Mouse (Mus musculus) hindbrain, embryonic 15.5 days (tissue): Measurements from ENCODE around the gene Ldb2. TPM values are rescaled to one million over a fixed set of nuclear protein-coding genes. Genes with fewer than 3 reads are reported as not detected.
A peak's percentile ranks its signal among the peaks of the same experiment; 100 is the strongest.

Source experiments
- ATAC-seq: fragments of 200-750 bp; cut with Nextera tagmentation; 2 replicates; pipeline ENCODE4 v1.8.0; 2017; ENCODE audit warnings: low read depth, moderate number of reproducible peaks, moderate TSS enrichment; ENCODE audit not compliant: low FRiP score
- H3K27ac ChIP-seq: fragments of 300-500 bp; sonication (generic); replicated peaks from 2 replicates; pipeline ENCODE4 v1.5.1; 2015; ENCODE audit warnings: mild to moderate bottlenecking, inconsistent platforms
- H3K27me3 ChIP-seq: fragments of 300-500 bp; sonication (generic); 2 replicates; pipeline ENCODE4 v1.6.1; 2015; ENCODE audit warnings: control low read depth, inconsistent platforms
- H3K36me3 ChIP-seq: fragments of 300-500 bp; sonication (generic); 2 replicates; pipeline ENCODE4 v1.6.1; 2015; ENCODE audit warnings: control low read depth, inconsistent platforms
- H3K4me1 ChIP-seq: fragments of 300-500 bp; sonication (generic); replicated peaks from 2 replicates; pipeline ENCODE4 v1.6.1; 2015; ENCODE audit warnings: control low read depth, inconsistent platforms
- H3K4me2 ChIP-seq: fragments of 300-500 bp; sonication (generic); 2 replicates; pipeline ENCODE4 v1.6.1; 2015; ENCODE audit warnings: moderate library complexity, mild to moderate bottlenecking, inconsistent platforms
- H3K4me3 ChIP-seq: fragments of 300-500 bp; sonication (generic); 2 replicates; pipeline ENCODE4 v1.5.1; 2015; ENCODE audit warnings: mild to moderate bottlenecking, inconsistent platforms
- H3K9ac ChIP-seq: fragments of 300-500 bp; sonication (generic); 2 replicates; pipeline ENCODE4 v1.6.1; 2015; ENCODE audit warnings: inconsistent platforms
- H3K9me3 ChIP-seq: fragments of 300-500 bp; sonication (generic); 2 replicates; pipeline ENCODE4 v1.6.1; 2016; ENCODE audit warnings: control low read depth, inconsistent platforms
- WGBS: fragments of 180-500 bp; shearing (Covaris S2); methylation state at CpG from one replicate; pipeline ENCODE4 v1.1.7; 2015; 5-methylcytosine and 5-hydroxymethylcytosine counted together
- polyA plus RNA-seq: library from polyadenylated mRNA; unstranded; fragments of >200 nt; fragmentation: Nextera tagmentation; extraction: Ambion mirVana; gene quantifications from 2 replicates; pipeline ENCODE4 v1.2.1, GENCODE M21; 2015

The Ldb2 gene
- polyA plus RNA-seq, 1 experiment from 2014 or later: 44.6 TPM

DNA sequence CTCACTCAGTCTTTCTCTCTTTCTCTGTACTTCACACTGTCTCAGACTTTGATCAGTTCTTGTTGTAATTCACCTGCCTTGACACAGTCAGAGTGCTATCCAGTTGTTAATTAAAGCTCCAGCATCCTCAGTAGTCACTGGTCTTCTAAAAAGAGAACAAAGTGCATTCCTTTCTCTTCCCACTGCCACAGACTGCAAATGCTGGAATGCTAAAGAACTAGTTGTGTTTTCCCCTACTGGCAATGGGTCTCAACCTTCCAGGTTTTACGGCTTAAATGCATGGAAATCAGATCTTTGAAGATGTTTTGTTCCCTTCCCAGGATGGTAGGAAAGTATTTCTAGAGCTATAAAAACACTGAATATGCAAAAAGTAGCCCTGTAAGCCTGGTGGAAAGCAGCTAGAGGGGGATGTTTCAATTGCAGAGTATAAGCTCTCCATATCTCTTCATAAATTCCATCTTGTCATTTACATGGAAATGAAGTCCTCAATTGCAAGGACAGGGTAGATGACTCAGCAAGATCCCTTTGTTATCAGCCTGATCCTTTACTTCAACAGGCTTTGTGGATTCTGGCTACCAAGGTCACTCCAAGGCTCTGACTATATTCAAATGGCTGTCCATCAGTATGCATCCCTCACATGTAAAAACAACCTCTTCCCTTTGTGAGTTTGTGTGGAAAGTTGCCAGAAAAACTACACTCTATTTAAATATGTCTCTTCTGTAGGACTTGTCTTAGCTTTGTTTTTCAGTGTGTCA lies 45.1 kb downstream of the Ldb2 start:
- WGBS: 57% methylated on average over 1 of the region's 1 CpGs

DNA sequence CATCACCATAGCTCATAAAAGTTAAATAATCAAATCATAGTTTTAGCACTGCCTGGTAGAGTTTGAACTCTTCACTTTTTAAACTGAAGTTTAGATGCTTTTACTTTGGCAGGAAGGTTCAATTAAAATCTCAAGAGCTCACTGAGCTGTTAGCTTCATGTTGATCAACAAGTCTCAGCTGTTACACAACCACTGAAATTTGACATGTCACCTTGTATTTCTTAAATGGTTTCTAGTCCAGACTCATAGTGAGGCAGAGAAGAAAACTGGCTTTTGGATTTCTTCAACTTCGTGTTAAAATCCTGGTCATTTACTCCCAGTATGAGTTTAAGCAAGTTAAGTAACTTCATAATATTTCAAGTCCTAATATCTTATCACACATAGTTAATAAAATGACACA lies 53.8 kb downstream of the Ldb2 start:
- H3K4me1 ChIP-seq: no peaks in the 10 kb centered on the region
- H3K27ac ChIP-seq: no peak overlapping the region
- H3K9ac ChIP-seq: no peak overlapping the region
- no peaks in the 10 kb centered on the region for H3K9me3 ChIP-seq
- H3K27me3 ChIP-seq: no peaks in the 10 kb centered on the region
- H3K4me2 ChIP-seq: no peak overlapping the region
- no peaks in the 10 kb centered on the region for H3K36me3 ChIP-seq
- no peak for ATAC-seq
- H3K4me3 ChIP-seq: no peak overlapping the region
- 91% methylated on average over 1 of the region's 1 CpGs for WGBS

More for the DNA sequence above, 45.1 kb downstream of the Ldb2 start:
- H3K27ac ChIP-seq: no peak overlapping the region
- no peaks in the 10 kb centered on the region for H3K4me1 ChIP-seq
- H3K9ac ChIP-seq: no peak overlapping the region
- H3K9me3 ChIP-seq: no peaks in the 10 kb centered on the region
- no peaks in the 10 kb centered on the region for H3K27me3 ChIP-seq
- no peaks in the 10 kb centered on the region for H3K36me3 ChIP-seq
- no peak overlapping the region for H3K4me3 ChIP-seq
- no peak for ATAC-seq
- no peak overlapping the region for H3K4me2 ChIP-seq

DNA sequence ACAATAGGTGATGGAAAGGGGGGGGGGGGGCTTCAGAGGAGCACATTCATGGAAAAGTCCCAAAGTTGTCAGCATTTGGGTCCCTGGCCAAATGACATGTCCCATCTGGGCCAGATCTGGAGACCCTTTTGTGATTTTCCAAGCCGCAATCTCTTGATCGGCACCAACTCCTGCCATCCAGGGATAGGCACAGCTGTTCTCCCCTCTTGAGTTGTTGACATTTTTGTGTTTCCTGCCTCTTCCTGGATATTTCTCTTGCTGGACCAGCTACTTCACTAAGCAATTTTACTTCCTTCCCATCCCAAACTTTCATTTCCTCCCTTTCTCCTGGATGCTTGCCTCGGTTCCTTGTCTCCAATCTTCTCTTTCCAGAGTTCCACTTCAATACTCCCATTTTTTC lies 63.1 kb downstream of the Ldb2 start:
- H3K4me1 ChIP-seq: 0 out of 2 replicates have a peak, but pooled peaks cover 4% of the 10 kb centered on the region
- WGBS: 84% methylated on average over 3 of the region's 3 CpGs
- no peaks in the 10 kb centered on the region for H3K27me3 ChIP-seq
- ATAC-seq: no peak
- H3K9me3 ChIP-seq: no peaks in the 10 kb centered on the region
- H3K4me2 ChIP-seq: no peak overlapping the region
- H3K36me3 ChIP-seq: no peaks in the 10 kb centered on the region
- no peak overlapping the region for H3K27ac ChIP-seq
- H3K4me3 ChIP-seq: no peak overlapping the region
- no peak overlapping the region for H3K9ac ChIP-seq

DNA sequence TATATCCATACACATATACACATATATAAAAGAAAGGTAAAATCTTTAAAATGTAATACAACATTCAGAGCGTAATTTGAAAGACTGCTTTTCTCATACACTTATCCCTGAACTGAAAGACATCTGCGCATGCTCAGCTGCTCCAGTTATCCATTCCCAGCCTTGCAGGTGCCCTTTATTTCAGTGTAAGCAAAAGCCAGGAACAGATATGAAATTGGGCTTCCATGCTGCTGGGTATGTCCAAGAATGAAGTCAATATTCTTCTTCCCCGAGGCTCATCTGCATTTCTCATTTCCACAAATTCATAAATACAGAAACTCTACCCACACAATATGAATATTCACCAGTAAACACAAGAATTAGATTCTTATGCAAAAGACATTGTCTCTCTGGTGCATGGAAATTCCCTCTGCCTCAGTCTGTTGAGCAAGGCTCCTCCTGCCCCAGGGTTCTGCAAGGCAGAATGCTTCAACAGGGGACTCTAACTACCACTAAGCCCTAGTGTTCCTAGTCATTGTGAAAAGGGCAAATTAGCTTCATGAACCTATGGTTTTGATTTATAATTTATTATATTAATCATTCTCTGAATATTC lies 65.3 kb downstream of the Ldb2 start:
- H3K9me3 ChIP-seq: no peaks in the 10 kb centered on the region
- no peaks in the 10 kb centered on the region for H3K27me3 ChIP-seq
- no peak overlapping the region for H3K9ac ChIP-seq
- H3K4me3 ChIP-seq: no peak overlapping the region
- H3K4me1 ChIP-seq: 0 out of 2 replicates have a peak, but pooled peaks cover 4% of the 10 kb centered on the region
- H3K4me2 ChIP-seq: no peak overlapping the region
- H3K27ac ChIP-seq: peak overlapping the region; percentile 48; the same call in 1 of the 2 replicates
- WGBS: 89% methylated on average over 3 of the region's 3 CpGs
- H3K36me3 ChIP-seq: no peaks in the 10 kb centered on the region
- no peak for ATAC-seq

DNA sequence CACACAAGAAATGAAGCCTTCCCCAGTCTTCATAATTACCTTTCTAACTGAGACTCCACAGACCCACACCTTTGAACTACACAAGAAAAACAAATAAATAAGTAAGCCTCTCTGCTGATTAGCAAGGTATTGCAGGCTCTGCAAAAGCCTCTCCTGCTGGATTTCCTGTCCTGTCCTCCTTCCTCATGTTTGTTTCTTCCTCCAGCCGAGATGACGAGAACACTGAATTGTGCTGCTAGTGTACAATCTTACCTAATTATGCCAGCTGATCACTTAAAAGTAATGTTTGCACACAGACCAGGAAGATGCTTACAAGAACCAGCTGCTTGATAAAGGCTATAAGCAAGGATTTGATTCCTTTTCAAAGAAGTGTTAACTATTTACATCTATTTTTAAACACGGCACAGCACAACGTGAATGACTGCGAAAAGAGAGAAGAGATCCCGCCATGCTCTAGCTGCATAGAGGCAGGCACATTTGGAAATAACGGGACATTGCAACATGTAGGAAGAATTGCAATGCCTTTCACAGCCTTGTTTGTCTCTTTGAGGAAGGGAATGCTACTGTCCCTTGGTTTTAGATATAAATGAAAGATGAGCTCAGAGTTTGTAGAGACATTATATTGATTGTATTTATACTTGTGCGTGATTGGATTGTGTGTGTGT lies 69.7 kb downstream of the Ldb2 start:
- H3K27ac ChIP-seq: no peak overlapping the region
- H3K36me3 ChIP-seq: no peaks in the 10 kb centered on the region
- H3K9ac ChIP-seq: no peak overlapping the region

DNA sequence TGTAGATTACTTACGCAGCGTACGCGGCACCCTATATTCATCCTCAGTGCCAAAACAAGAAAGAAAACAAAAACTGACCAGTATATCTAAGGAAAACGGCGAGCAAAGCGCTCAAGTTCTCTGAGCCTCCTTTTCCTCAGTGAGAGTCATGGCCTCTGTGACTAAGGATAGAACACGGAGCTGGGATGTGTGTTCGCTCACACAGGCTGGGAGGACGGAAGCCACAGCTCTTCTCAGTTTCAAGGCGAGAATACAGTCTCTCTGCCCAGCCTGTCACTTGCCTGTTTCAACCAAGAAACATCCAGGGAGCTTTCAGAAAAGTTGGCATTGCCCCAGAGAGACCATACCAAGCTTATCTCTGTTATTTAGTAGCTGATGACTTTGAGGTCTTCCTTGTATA lies 71.5 kb downstream of the Ldb2 start:
- Histone ChIP-seq H3K9ac (no peak overlapping the region), H3K36me3 (no peaks in the 10 kb centered on the region), H3K4me1 (0 out of 2 replicates have a peak, but pooled peaks cover 6% of the 10 kb centered on the region), H3K9me3 (no peaks in the 10 kb centered on the region), H3K27ac (no peak overlapping the region), H3K27me3 (no peaks in the 10 kb centered on the region), H3K4me2 (no peak overlapping the region), H3K4me3 (no peak overlapping the region)
- no peak for ATAC-seq
- 94% methylated on average over 11 of the region's 11 CpGs for WGBS

More for the DNA sequence above, 69.7 kb downstream of the Ldb2 start:
- Histone ChIP-seq H3K4me1 (0 out of 2 replicates have a peak, but pooled peaks cover 10% of the 10 kb centered on the region), H3K9me3 (no peaks in the 10 kb centered on the region), H3K4me3 (no peak overlapping the region), H3K27me3 (no peaks in the 10 kb centered on the region), H3K4me2 (no peak overlapping the region)
- 79% methylated on average over 8 of the region's 8 CpGs for WGBS
- no peak for ATAC-seq

DNA sequence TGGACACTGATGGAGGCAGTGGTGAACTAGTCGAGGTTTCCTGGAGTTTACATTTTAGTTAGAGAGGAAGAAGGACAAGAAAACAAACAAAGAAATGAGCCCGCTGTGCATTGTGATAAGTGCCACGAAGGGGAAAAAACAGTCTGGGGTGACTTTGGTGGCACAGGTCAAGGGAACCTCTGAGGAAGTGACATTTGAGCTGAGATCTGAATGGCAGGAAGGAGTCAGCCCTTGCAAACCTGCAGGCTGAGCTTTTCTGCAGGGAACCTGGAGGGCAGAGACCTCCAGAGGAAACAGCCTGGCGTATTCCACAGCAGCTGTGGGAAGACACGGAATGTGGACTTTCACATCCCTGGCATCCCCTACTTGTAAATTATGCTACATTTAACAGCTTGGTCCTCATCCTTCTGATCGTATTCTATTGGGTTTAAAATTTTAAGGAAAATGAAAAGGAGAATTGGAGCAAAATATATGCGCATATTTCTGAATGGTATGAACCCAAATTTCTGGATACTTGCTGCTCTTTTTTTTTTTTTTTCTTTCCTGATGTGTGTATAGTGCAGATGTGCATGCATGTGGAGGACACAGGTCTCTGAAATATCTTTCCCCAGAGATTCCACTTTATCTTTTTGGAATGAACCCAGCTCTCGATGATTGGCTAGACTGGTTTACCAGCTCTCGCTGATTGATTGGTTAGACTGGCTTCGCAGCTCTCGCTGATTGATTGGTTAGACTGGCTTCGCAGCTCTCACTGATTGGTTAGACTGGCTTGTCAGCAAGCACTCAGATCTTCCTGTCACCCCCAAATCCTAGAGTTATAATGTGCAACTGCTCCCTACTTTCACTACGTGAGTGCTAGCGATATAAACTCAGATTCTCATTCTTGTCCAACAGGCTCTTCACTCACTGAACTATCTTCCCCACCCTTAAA lies 72.7 kb downstream of the Ldb2 start:
- no peaks in the 10 kb centered on the region for H3K36me3 ChIP-seq
- H3K4me1 ChIP-seq: 0 out of 2 replicates have a peak, but pooled peaks cover 8% of the 10 kb centered on the region
- no peaks in the 10 kb centered on the region for H3K9me3 ChIP-seq
- H3K27me3 ChIP-seq: no peaks in the 10 kb centered on the region
- H3K4me2 ChIP-seq: peak overlapping the region; percentile 13
- H3K9ac ChIP-seq: no peak overlapping the region
- no peak overlapping the region for H3K4me3 ChIP-seq
- 68% methylated on average over 14 of the region's 14 CpGs for WGBS
- no peak overlapping the region; the same call in 1 of the 2 replicates for H3K27ac ChIP-seq
- ATAC-seq: peak; percentile 23; the same call in 1 of the 2 replicates

DNA sequence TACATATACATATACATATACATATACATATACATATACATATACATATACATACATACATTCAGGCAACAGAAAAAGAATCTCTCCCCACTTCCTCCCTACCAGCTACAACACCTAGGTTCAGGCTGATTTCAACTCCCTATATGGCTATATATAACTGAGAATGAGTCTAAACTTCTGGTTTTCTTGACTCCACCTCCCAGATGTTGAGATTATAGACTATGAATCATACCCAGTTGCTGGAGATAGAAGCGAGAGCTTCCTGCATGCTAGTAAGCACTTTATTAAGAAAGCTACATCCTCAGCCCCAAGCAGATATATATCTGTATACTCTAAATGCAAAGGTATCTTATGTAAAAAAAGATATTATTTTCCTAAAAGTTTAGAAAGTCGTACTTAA lies 74.0 kb downstream of the Ldb2 start:
- no peak overlapping the region for H3K4me3 ChIP-seq
- H3K36me3 ChIP-seq: no peaks in the 10 kb centered on the region
- no peaks in the 10 kb centered on the region for H3K27me3 ChIP-seq
- WGBS: 88% methylated on average over 2 of the region's 2 CpGs
- H3K9me3 ChIP-seq: no peaks in the 10 kb centered on the region
- H3K4me1 ChIP-seq: 0 out of 2 replicates have a peak, but pooled peaks cover 8% of the 10 kb centered on the region
- H3K27ac ChIP-seq: no peak overlapping the region
- H3K9ac ChIP-seq: no peak overlapping the region
- no peak for ATAC-seq
- H3K4me2 ChIP-seq: no peak overlapping the region

DNA sequence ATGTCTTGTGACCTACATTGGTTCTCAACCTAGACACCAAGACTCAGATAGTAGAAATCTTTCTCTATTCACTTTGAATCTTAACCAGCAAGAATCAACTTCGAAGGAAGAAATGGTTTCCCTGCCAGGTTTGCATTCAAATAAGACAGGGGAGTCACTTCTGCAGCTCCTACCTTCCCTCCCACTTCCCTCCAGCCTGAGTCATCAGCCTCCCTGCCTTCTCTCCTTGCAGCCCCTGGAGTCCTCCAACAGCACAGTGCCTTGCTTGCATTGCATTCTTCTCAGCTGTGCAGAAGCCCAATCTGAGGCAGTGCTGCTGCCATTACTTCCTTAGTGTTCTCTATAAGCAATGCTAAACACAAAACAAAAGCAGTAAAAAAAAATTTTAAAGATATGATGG lies 79.6 kb downstream of the Ldb2 start:
- WGBS: 92% methylated on average over 1 of the region's 1 CpGs
- Histone ChIP-seq H3K4me3 (no peak overlapping the region), H3K9me3 (no peaks in the 10 kb centered on the region), H3K27me3 (no peaks in the 10 kb centered on the region), H3K4me2 (no peak overlapping the region), H3K36me3 (no peaks in the 10 kb centered on the region), H3K4me1 (0 out of 2 replicates have a peak, but pooled peaks cover 2% of the 10 kb centered on the region), H3K9ac (no peak overlapping the region), H3K27ac (no peak overlapping the region)
- no peak for ATAC-seq

DNA sequence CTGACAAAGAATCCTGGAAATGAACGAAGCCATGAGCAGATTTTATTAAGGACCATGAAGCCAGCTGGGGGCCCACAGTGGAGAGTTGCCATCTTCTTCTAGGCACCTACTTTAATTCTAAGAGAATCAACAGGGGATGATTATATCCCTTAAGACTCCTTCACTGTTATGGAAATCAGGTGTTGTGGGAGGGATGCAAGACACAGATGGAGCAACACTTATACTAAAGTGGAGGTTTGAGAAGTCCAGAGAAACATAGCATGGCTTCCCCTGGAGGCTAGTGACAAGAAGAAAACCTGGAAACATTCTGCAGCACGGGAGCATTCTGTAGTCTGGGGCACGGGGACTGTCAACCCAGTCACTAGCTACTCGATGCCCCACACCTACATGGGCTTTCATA lies 85.0 kb downstream of the Ldb2 start:
- Histone ChIP-seq H3K9me3 (no peaks in the 10 kb centered on the region), H3K4me3 (no peak overlapping the region), H3K4me1 (peaks cover 24% of the 10 kb centered on the region), H3K9ac (no peak overlapping the region), H3K27ac (no peak overlapping the region), H3K36me3 (no peaks in the 10 kb centered on the region), H3K27me3 (no peaks in the 10 kb centered on the region), H3K4me2 (no peak overlapping the region)
- WGBS: 34% methylated on average over 4 of the region's 4 CpGs
- no peak for ATAC-seq

DNA sequence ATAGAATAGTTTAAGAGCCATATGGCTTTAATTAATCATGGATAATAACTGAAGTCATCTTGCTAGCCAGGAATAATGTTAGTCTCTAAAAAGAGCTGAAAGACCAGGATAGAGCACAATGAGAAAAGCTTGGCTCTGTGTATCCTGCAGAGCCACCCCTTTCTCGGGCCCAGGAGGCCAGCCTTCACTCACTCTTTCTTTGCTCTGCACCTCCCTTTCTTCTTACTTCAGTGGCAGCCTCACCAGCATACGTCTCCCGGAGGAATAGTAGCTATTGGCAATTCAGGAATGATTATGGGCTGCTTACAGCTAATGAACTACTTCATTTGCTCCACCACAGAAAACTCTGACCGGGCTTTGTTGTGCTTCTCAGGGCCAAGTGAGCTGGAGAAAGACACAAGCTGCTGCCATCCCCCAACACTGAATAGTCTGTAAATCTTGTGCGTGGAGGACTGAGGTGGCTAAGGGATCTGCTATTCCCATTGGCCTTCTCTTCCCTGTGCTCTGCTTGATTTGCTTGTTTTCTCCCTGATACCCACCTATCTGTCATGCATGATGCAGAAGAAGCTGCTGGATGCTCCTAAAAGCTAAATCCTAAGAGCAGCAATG lies 86.2 kb downstream of the Ldb2 start:
- peak; percentile 60 for ATAC-seq
- no peak overlapping the region for H3K4me3 ChIP-seq
- H3K4me2 ChIP-seq: no peak overlapping the region
- H3K4me1 ChIP-seq: peaks cover 24% of the 10 kb centered on the region
- no peaks in the 10 kb centered on the region for H3K27me3 ChIP-seq
- WGBS: 9% methylated on average over 5 of the region's 5 CpGs
- no peak overlapping the region for H3K9ac ChIP-seq
- H3K36me3 ChIP-seq: no peaks in the 10 kb centered on the region
- no peaks in the 10 kb centered on the region for H3K9me3 ChIP-seq
- H3K27ac ChIP-seq: peak overlapping the region; percentile 77
